Mouse (Mus musculus) urinary bladder, adult 18-20 months (tissue): ENCODE data around the gene P2ry2.

Experiments used
- DNase-seq, 2 experiments: peaks; one replicate each; pipeline ENCODE4 v3.0.0; 2022; ENCODE audit warnings: low spot score in 2 of 2, mixed read lengths in 2 of 2

The P2ry2 gene

GRCm38 (mm10) chr7:100984452-100985395, 27.9 kb downstream of the P2ry2 start:
- DNase-seq, result no peak

DNA sequence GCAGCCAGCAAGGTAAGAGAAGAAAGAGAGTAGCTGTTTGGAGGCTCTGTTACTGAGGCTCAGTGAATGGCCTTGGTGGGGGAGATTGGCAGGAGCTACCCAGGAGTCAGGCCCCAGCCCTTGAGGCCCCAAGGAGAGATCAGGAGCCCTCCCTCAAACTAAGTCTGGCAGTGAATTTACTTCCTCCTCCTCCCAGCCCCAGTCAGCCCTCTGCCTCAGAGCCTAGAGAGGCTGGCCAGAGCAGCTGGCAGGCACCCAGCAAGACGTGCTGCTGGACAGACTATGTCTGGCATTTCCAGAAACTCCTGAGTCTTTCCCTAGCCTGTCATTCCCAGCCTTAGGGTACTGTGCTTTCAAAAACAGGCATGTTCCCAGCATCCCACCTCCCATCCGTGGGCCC, 33.5 kb downstream of the P2ry2 start:
- no peak for DNase-seq

DNA sequence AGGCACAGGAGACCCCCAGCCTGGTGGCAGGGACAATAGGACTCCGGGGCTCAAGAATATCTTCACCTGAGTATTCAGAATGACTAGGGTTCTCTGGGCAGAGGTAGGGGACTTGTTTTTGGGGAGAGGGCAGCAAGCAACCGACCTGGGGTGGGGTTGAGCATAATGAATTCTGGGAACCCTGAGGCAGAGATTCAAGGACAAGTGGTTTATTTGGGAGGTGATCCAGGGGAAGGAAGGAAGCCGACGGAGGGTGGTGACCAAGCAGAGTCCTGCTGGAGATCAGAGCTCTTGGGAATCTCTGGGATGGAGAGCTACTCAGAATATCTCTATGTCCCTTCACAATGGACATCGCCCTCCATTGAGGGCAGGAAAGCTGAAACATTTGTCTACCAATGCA, 34.5 kb downstream of the P2ry2 start:
- no peak for DNase-seq

GRCm38 (mm10) chr7:100974135-100974903, 38.3 kb downstream of the P2ry2 start, which contains the start of gene P2ry6:
Gene P2ry6, minus strand, starts transcription at chr7:100974649.
- no peak for DNase-seq

DNA sequence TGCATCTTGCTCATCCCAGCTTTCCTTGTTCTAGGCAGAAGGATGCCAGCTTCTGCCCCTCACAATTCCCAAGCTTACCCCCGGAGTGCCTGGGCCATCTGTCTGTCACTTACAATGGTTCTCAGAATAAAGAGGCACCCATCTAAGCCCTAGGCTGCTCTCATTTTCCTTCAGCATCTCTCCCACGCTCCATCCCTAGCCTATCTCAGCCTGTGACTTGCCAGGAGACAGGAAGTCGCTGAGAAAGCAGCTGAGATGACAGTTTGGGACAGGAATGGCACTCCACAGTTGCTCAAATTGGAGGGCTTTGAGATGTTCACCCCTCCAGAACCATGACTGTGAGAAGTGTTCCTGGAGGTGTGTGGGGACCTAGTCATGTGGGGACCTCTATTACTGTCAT, 39.8 kb downstream of the P2ry2 start:
- no peak for DNase-seq

GRCm38 (mm10) chr7:100968874-100969659, 43.6 kb downstream of the P2ry2 start:
- no peak for DNase-seq

GRCm38 (mm10) chr7:100968376-100968775, 44.3 kb downstream of the P2ry2 start:
- DNase-seq, result no peak

DNA sequence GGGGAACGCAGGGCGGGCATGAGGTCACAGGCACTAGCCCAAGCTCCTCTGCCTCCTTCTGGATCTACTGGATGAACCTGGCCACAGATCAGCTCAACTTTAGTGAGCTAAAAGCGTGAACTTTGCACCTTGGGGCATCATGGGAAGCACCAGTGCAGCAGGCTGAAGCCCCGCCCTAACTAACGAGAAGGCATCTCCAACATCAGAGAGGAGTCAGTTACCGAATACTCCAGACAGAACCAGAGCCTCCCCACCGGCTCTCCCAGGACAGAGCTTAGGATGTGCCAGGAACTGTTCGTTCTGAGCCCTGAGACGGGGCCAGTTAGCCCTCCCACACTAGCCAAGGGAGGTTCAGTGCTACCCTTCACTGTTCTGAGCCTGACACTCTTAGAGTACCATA, 44.8 kb downstream of the P2ry2 start:
- DNase-seq, result no peak

- DNase-seq, result no peak
These were observed 46.7 kb downstream of the P2ry2 start for GRCm38 (mm10) chr7:100966014-100966413.

DNA sequence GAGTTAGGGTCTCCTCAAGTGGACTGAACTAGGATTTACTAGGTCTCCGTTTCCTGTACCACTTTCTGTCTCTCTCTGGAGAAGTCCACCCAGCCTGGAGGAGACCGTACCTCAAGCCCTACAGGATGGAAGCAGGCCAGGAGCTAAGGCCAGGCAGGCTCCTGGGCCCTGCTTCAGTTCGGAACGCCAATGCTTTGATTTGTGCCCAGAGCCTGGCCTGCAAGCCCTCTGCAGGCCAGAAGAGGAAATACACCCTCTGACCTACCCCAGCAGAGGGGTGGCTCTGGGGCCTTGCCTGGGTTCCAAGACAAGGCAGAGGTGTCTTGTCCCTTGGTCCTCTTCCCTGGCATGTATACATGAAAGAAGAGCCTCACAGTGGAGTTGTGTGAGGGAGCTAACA, 47.6 kb downstream of the P2ry2 start:
- DNase-seq, result no peak

DNA sequence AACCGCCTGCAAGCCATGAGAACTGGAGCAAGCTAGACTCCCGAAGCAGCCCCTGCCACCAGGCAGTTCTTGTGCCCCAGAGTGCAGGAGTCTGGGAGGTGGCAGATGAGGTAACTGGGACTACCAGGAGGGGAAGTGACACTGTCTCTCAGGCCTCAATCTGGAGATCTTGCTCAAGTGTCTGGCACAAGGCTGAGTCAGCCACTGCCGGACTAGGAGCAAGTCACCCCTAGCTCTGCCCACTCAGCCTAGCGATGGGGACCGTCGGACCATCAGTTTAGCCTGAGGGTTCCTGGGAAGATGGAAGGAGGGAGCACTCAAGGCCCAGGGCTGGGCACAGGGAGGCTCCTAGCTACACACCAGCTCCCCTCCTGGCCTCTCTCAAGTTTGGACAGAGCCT, 48.4 kb downstream of the P2ry2 start:
- DNase-seq, result no peak

DNA sequence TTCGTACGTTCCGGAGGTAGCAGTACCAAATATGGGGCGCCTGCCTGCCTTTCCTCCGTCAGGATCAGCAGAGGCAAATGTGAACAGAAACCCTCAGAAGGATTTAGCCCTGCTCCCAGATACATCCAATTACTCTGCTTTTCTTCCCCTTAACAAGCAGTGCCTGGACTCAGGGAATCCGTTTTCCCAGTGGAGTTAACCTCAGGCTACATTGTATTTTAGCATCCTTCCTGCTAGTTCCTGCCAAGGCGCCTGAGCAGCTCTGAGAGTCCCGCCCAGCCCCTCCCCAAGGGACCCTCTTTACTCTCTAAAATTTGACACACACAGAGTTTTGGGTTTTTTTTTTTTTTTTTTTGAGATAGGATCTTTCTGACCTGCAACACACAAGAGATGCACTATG, 49.3 kb downstream of the P2ry2 start:
- DNase-seq, result no peak

GRCm38 (mm10) chr7:100961146-100961545, 51.5 kb downstream of the P2ry2 start:
- DNase-seq, result no peak

- DNase-seq, result no peak
These were observed 52.2 kb downstream of the P2ry2 start for GRCm38 (mm10) chr7:100960462-100960861.

GRCm38 (mm10) chr7:100958426-100958825, 54.2 kb downstream of the P2ry2 start:
- no peak for DNase-seq

GRCm38 (mm10) chr7:100952686-100953085, 60.0 kb downstream of the P2ry2 start:
- no peak for DNase-seq

DNA sequence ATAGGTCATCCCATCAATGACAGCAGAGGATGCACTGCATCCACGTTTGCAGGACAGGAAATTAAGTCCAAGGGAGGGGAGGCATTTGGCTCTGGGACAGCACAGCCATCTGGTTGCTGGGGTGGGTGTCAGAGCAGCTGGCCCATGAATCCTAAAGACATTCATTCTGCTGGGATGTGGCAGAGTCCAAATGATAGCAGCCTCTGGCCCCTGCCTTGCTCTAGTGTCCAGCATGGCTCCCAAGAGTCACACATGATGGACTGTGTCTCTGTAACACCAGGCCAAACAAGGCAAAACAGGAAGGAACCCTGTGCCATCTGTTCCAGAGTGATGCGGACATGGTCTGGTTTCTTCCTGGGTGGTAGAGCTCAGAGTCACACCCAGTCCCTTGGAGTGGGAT, 60.8 kb downstream of the P2ry2 start:
- no peak for DNase-seq

- no peak for DNase-seq
These were observed 62.1 kb downstream of the P2ry2 start for GRCm38 (mm10) chr7:100950481-100951010.

GRCm38 (mm10) chr7:100950031-100950430, 62.6 kb downstream of the P2ry2 start:
- DNase-seq, result no peak
